Mouse (Mus musculus): ENCODE measurements around the gene Cblb. TPM values are rescaled to one million over a fixed set of nuclear protein-coding genes. Genes with fewer than 3 reads are reported as not detected.

The Cblb gene
- polyA plus RNA-seq, 1 experiment from 2014 or later: 12.4 TPM

DNA sequence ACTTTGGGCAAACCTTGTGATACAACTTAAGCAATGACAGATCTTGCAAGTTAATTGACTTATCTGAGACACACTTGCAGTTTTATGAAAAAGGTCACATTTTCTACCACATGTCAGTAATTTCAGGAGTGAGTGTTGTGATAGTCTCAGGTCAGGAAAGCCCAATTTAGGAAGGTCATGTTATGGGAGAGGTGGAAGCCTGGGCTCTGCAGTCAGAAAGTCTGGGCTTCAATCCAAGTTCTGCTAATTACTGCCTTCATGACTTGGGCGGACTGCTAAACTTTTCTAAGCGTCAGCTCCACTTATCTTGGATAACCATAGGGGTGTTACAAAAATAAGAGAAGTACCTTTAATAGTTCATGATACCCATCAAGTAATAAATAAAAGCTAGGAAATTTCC lies 22.6 kb upstream of the Cblb start:
- no peak overlapping the region for H3K27ac ChIP-seq (ENCODE audit: low read depth, low read length)
- H3K9ac ChIP-seq (replicated peaks; ENCODE audit: low read depth, low read length): no peak overlapping the region
- WGBS: 58% methylated on average over 2 of the region's 2 CpGs
- no peak overlapping the region for H3K4me2 ChIP-seq (ENCODE audit: low read depth, low read length)
- H3K4me1 ChIP-seq (ENCODE audit: control insufficient read depth, insufficient read depth, low read length): no peaks in the 10 kb centered on the region
- H3K4me3 ChIP-seq (ENCODE audit: low read depth, low read length): no peak overlapping the region
- ATAC-seq (ENCODE audit: low read depth): no peak
- H3K27me3 ChIP-seq (ENCODE audit: control insufficient read depth, insufficient read depth, low read length): no peaks in the 10 kb centered on the region
- H3K36me3 ChIP-seq (ENCODE audit: control insufficient read depth, insufficient read depth, low read length): no peaks in the 10 kb centered on the region
- H3K9me3 ChIP-seq (ENCODE audit: control insufficient read depth, low read length): no peaks in the 10 kb centered on the region

DNA sequence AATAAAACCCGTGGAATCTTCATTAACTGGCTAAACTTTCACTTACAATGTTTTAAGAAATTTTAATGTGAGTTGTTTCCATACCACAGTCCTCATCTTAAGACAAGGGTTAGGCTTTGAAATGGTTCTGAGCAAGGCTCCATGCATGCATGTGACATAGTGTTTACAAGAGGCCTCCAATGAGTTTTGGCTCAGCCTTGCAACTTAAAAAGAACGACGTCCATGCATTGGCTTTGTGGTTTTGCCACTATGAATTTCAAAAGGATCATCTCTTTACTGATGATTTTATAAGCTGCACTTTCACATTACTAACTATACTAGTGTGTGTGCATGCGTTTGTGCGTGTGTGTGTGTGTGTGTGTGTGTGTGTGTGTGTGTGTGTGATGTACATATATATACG lies 21.6 kb upstream of the Cblb start:
- 94% methylated on average over 6 of the region's 6 CpGs for WGBS
- no peak overlapping the region for H3K4me3 ChIP-seq (ENCODE audit: low read depth, low read length)
- no peaks in the 10 kb centered on the region for H3K9me3 ChIP-seq (ENCODE audit: control insufficient read depth, low read length)
- H3K36me3 ChIP-seq (ENCODE audit: control insufficient read depth, insufficient read depth, low read length): no peaks in the 10 kb centered on the region
- no peak overlapping the region for H3K4me2 ChIP-seq (ENCODE audit: low read depth, low read length)
- ATAC-seq (ENCODE audit: low read depth): no peak
- H3K4me1 ChIP-seq (ENCODE audit: control insufficient read depth, insufficient read depth, low read length): no peaks in the 10 kb centered on the region
- H3K27ac ChIP-seq (ENCODE audit: low read depth, low read length): no peak overlapping the region
- H3K27me3 ChIP-seq (ENCODE audit: control insufficient read depth, insufficient read depth, low read length): no peaks in the 10 kb centered on the region
- H3K9ac ChIP-seq (replicated peaks; ENCODE audit: low read depth, low read length): no peak overlapping the region

DNA sequence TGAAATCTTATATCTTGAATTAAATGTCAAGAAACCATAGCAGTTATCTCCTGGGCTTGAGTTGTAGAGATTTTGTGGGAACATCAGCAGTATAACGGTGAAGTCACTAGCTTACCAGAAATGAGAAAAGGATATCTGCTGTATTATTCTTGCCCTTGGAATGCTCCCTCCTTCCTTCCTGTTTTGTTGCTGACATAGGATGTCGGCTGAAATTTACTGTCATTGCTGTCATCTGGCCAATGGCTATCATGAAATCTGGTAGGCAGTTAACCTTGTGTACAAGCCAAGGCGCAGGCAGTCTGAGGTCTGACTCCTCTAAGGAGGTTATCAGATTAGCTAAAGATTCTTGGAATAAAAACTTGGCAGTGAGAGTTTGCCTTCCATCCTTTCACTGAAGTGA lies 18.0 kb upstream of the Cblb start:
- WGBS: 73% methylated on average over 3 of the region's 3 CpGs
- Histone ChIP-seq H3K4me2 (ENCODE audit: low read depth, low read length) (no peak overlapping the region), H3K9me3 (ENCODE audit: control insufficient read depth, low read length) (no peaks in the 10 kb centered on the region), H3K9ac (replicated peaks; ENCODE audit: low read depth, low read length) (no peak overlapping the region), H3K27ac (ENCODE audit: low read depth, low read length) (no peak overlapping the region), H3K27me3 (ENCODE audit: control insufficient read depth, insufficient read depth, low read length) (no peaks in the 10 kb centered on the region), H3K4me3 (ENCODE audit: low read depth, low read length) (no peak overlapping the region), H3K36me3 (ENCODE audit: control insufficient read depth, insufficient read depth, low read length) (no peaks in the 10 kb centered on the region), H3K4me1 (ENCODE audit: control insufficient read depth, insufficient read depth, low read length) (no peaks in the 10 kb centered on the region)
- ATAC-seq (ENCODE audit: low read depth): no peak

DNA sequence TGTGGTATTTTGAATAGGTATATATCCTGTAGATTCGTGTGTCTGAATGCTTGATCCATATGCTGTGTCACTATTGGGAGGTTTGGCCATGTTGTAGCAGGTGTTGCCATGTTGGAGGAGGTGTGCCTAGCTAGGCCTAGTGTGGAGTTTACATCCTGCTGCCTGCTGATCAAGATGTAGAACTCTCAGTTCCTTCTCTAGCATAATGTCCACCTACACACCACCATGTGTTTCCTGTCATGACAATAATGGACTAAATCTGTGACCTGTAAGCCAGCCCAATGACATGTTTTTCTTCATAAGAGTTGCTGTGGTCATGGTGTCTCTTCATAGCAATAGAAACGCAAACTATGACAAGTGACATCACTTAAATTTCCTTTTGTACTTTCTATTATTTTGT lies 17.2 kb upstream of the Cblb start:
- Histone ChIP-seq H3K4me3 (ENCODE audit: low read depth, low read length) (no peak overlapping the region), H3K9me3 (ENCODE audit: control insufficient read depth, low read length) (no peaks in the 10 kb centered on the region), H3K27ac (ENCODE audit: low read depth, low read length) (no peak overlapping the region), H3K27me3 (ENCODE audit: control insufficient read depth, insufficient read depth, low read length) (no peaks in the 10 kb centered on the region), H3K4me2 (ENCODE audit: low read depth, low read length) (no peak overlapping the region), H3K4me1 (ENCODE audit: control insufficient read depth, insufficient read depth, low read length) (no peaks in the 10 kb centered on the region), H3K9ac (replicated peaks; ENCODE audit: low read depth, low read length) (no peak overlapping the region), H3K36me3 (ENCODE audit: control insufficient read depth, insufficient read depth, low read length) (no peaks in the 10 kb centered on the region)
- no peak for ATAC-seq (ENCODE audit: low read depth)
- 81% methylated on average over 2 of the region's 2 CpGs for WGBS

DNA sequence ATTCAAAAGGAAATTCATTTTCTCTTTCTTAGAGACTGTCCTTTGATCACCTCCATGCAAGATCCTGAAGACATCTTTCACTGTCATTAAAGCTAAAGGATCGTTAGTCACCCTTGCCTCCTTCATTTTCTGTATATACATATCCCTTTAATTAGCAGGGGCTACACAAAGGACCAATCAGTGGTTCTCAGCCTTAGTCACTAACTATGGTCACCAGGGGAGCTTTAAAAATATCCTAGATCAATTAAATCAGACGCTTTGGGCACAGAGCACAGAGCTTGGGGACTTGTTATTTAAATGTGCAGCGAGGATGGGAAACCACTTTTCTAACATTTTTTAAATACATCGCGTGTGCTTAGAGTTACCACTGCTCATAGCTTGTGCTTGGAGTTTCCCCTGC lies 7.6 kb upstream of the Cblb start:
- Histone ChIP-seq H3K36me3 (ENCODE audit: control insufficient read depth, insufficient read depth, low read length) (no peaks in the 10 kb centered on the region), H3K4me1 (ENCODE audit: control insufficient read depth, insufficient read depth, low read length) (no peaks in the 10 kb centered on the region), H3K4me3 (ENCODE audit: low read depth, low read length) (no peak overlapping the region), H3K9ac (replicated peaks; ENCODE audit: low read depth, low read length) (no peak overlapping the region), H3K4me2 (ENCODE audit: low read depth, low read length) (no peak overlapping the region), H3K27ac (ENCODE audit: low read depth, low read length) (no peak overlapping the region), H3K27me3 (ENCODE audit: control insufficient read depth, insufficient read depth, low read length) (no peaks in the 10 kb centered on the region), H3K9me3 (ENCODE audit: control insufficient read depth, low read length) (no peaks in the 10 kb centered on the region)
- ATAC-seq (ENCODE audit: low read depth): no peak
- WGBS: 38% methylated on average over 5 of the region's 5 CpGs

DNA sequence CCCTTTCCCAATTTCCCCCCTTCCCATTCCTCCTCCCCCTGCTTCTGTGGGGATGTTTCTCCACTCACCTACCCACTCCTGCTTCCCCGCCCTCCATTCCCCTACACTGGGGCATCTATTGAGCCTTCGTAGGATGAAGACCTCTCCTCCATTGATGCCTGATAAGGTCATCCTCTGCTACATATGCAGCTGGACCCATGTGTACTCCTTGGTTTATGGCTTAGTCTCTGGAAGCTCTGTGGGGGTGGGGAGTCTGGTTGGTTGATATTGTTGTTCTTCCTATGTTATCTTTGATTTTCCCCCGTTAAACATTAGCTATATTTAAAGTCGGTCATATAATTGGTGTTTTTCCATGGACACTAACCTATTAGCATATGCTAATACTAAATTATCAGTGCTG lies 3.7 kb upstream of the Cblb start:
- Histone ChIP-seq H3K36me3 (ENCODE audit: control insufficient read depth, insufficient read depth, low read length) (no peaks in the 10 kb centered on the region), H3K27me3 (ENCODE audit: control insufficient read depth, insufficient read depth, low read length) (no peaks in the 10 kb centered on the region), H3K4me2 (ENCODE audit: low read depth, low read length) (no peak overlapping the region), H3K4me3 (ENCODE audit: low read depth, low read length) (no peak overlapping the region), H3K4me1 (ENCODE audit: control insufficient read depth, insufficient read depth, low read length) (no peaks in the 10 kb centered on the region; the same call in 1 of the 2 replicates), H3K9ac (replicated peaks; ENCODE audit: low read depth, low read length) (no peak overlapping the region), H3K27ac (ENCODE audit: low read depth, low read length) (no peak overlapping the region), H3K9me3 (ENCODE audit: control insufficient read depth, low read length) (no peaks in the 10 kb centered on the region)
- no peak for ATAC-seq (ENCODE audit: low read depth)
- 93% methylated on average over 4 of the region's 4 CpGs for WGBS

DNA sequence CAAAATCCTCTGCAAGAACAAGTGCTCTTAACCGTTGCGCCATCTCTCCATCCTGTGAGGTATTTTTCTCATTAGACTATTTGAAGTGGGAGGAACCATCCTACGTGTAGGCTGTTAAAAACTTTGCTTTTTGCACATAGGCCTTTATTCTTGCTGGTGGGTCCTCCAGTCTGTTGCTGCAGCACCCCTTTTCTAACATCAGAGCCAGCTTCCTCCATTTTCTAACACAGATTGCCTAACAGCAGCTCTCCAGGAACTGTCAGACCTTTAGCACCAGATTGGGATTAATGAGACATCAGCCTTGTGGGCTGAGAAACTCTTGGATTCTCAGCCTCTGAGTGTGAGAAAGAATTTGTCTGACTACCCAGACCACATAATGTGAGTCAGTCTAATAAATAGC lies 2.0 kb upstream of the Cblb start:
- H3K9ac ChIP-seq (replicated peaks; ENCODE audit: low read depth, low read length): no peak overlapping the region
- WGBS: 88% methylated on average over 3 of the region's 3 CpGs
- no peaks in the 10 kb centered on the region for H3K27me3 ChIP-seq (ENCODE audit: control insufficient read depth, insufficient read depth, low read length)
- H3K4me2 ChIP-seq (ENCODE audit: low read depth, low read length): no peak overlapping the region
- H3K4me1 ChIP-seq (ENCODE audit: control insufficient read depth, insufficient read depth, low read length): peaks cover 12% of the 10 kb centered on the region
- H3K36me3 ChIP-seq (ENCODE audit: control insufficient read depth, insufficient read depth, low read length): no peaks in the 10 kb centered on the region
- no peak for ATAC-seq (ENCODE audit: low read depth)
- H3K27ac ChIP-seq (ENCODE audit: low read depth, low read length): no peak overlapping the region
- H3K4me3 ChIP-seq (ENCODE audit: low read depth, low read length): no peak overlapping the region
- no peaks in the 10 kb centered on the region for H3K9me3 ChIP-seq (ENCODE audit: control insufficient read depth, low read length)

DNA sequence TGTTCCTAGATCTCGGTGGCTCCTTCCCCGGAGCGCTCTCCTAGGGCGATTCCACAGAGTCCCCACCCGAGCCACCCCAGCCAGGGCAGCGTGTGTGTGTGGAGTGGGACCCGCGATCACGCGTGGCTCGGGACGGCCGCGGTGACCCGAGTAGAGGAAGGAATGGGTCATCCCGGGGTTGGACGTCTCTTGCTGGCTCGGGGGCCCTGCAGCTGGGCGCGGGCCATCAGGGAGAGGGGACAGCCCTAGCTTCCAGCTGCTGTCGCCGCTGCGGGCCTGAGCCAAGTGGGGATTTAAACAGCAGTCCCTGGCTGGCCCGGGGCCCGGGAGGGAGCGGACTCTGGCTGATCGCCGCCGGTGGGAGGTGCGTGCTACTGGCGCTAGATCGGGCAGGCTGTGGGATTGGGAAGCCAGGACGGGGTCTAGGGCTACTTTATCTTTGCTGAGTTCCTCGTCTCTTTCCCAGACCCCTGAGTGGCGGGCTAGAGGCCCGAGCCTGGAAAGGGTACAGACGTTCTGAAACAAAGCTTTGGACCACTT lies 757 bp downstream of the Cblb start:
- H3K9me3 ChIP-seq (ENCODE audit: control insufficient read depth, low read length): no peaks in the 10 kb centered on the region
- under 1% methylated on average over 37 of the region's 37 CpGs for WGBS
- peak; percentile 79 for ATAC-seq (ENCODE audit: low read depth)
- H3K4me1 ChIP-seq (ENCODE audit: control insufficient read depth, insufficient read depth, low read length): peaks cover 34% of the 10 kb centered on the region
- H3K4me2 ChIP-seq (ENCODE audit: low read depth, low read length): peak overlapping the region; percentile 71
- peak overlapping the region; percentile 97 for H3K9ac ChIP-seq (replicated peaks; ENCODE audit: low read depth, low read length)
- peak overlapping the region; percentile 94 for H3K27ac ChIP-seq (ENCODE audit: low read depth, low read length)
- H3K36me3 ChIP-seq (ENCODE audit: control insufficient read depth, insufficient read depth, low read length): peaks cover 3% of the 10 kb centered on the region; the same call in 1 of the 2 replicates
- H3K4me3 ChIP-seq (ENCODE audit: low read depth, low read length): peak overlapping the region; percentile 81
- no peaks in the 10 kb centered on the region for H3K27me3 ChIP-seq (ENCODE audit: control insufficient read depth, insufficient read depth, low read length)

DNA sequence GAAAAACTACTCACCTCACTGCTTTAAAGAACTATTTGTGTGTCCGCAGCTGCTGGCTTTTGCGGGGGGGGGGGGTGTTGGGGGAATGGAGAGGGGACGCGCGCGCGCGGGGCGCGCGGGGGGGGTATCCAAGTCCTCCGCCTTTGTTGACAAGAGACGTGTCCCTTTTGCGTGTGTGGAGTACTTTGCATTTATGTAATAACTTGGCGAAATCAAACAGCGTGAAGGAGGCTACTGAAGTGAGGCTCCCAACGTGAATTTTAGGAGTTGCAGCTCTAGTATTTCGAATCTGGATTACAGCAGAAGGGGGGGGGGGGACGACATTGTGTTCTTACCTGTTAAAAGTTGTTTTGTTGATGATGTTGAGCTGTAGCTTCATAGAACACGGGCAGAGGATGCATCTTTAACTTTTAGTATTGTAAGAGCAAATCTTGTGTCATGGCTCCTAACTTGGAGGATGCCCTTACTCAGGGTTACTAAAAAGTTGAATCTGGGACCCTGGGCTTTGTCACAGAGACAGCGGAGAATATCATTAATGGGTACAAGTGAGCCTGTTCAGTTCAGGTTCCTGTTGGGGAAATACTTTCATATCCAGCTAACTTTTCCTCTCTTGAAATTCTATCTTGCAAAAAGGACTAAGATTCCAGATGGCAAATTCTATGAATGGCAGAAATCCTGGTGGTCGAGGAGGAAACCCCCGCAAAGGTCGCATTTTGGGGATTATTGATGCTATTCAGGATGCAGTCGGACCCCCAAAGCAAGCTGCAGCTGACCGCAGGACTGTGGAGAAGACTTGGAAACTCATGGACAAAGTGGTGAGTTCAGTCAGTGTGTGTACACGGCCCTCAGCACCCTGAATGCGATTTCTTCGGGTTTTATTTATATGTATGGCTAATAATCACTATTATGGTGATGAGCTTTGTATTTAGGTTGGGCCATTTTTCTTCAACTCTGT lies 1.6 kb downstream of the Cblb start:
- H3K4me1 ChIP-seq (ENCODE audit: control insufficient read depth, insufficient read depth, low read length): peaks cover 34% of the 10 kb centered on the region
- H3K27me3 ChIP-seq (ENCODE audit: control insufficient read depth, insufficient read depth, low read length): no peaks in the 10 kb centered on the region
- ATAC-seq (ENCODE audit: low read depth): no peak
- WGBS: 13% methylated on average over 29 of the region's 29 CpGs
- peak overlapping the region; percentile 81 for H3K4me3 ChIP-seq (ENCODE audit: low read depth, low read length)
- H3K4me2 ChIP-seq (ENCODE audit: low read depth, low read length): peak overlapping the region; percentile 71
- peak overlapping the region; percentile 97 for H3K9ac ChIP-seq (replicated peaks; ENCODE audit: low read depth, low read length)
- H3K36me3 ChIP-seq (ENCODE audit: control insufficient read depth, insufficient read depth, low read length): peaks cover 3% of the 10 kb centered on the region; the same call in 1 of the 2 replicates
- peak overlapping the region; percentile 94; the same call in 1 of the 2 replicates for H3K27ac ChIP-seq (ENCODE audit: low read depth, low read length)
- H3K9me3 ChIP-seq (ENCODE audit: control insufficient read depth, low read length): no peaks in the 10 kb centered on the region
